Mouse (Mus musculus): Measurements from ENCODE around the gene Ndrg2. TPM values are rescaled to one million over a fixed set of nuclear protein-coding genes. Genes with fewer than 3 reads are reported as not detected.

Ndrg2 gene
- polyA plus RNA-seq, 1 experiment, result 7.2 TPM

- TF ChIP-seq POLR2A (IDR thresholded peaks at IDR 0.05; ENCODE audit: low read depth, low read length), result no peak
- no peak for TF ChIP-seq CTCF (IDR thresholded peaks at IDR 0.05; ENCODE audit: borderline replicate concordance, insufficient read depth, low read length)
- H3K27ac ChIP-seq (ENCODE audit: insufficient read depth, low read length), result no peak overlapping the region
- no peaks in the 10 kb centered on the region for H3K4me1 ChIP-seq (ENCODE audit: control insufficient read depth, insufficient read depth, low read length)
- no peak overlapping the region for H3K4me3 ChIP-seq (ENCODE audit: insufficient read depth, low read length)
Observed at GRCm38 (mm10) chr14:51896539-51897170, 17.3 kb downstream of the Ndrg2 start.

- no peaks in the 10 kb centered on the region for H3K4me1 ChIP-seq (ENCODE audit: control insufficient read depth, insufficient read depth, low read length)
- H3K27ac ChIP-seq (ENCODE audit: insufficient read depth, low read length), result no peak overlapping the region
- TF ChIP-seq POLR2A (IDR thresholded peaks at IDR 0.05; ENCODE audit: low read depth, low read length), result no peak
- no peak for TF ChIP-seq CTCF (IDR thresholded peaks at IDR 0.05; ENCODE audit: borderline replicate concordance, insufficient read depth, low read length)
- H3K4me3 ChIP-seq (ENCODE audit: insufficient read depth, low read length), result no peak overlapping the region
Observed at GRCm38 (mm10) chr14:51896019-51896418, 17.9 kb downstream of the Ndrg2 start.

- no peak overlapping the region for H3K4me3 ChIP-seq (ENCODE audit: insufficient read depth, low read length)
- no peak for TF ChIP-seq CTCF (IDR thresholded peaks at IDR 0.05; ENCODE audit: borderline replicate concordance, insufficient read depth, low read length)
- TF ChIP-seq POLR2A (IDR thresholded peaks at IDR 0.05; ENCODE audit: low read depth, low read length), result no peak
- no peak overlapping the region for H3K27ac ChIP-seq (ENCODE audit: insufficient read depth, low read length)
- no peaks in the 10 kb centered on the region for H3K4me1 ChIP-seq (ENCODE audit: control insufficient read depth, insufficient read depth, low read length)
Observed at GRCm38 (mm10) chr14:51895071-51895470, 18.9 kb downstream of the Ndrg2 start.

- Histone ChIP-seq H3K4me1 (ENCODE audit: control insufficient read depth, insufficient read depth, low read length) (no peaks in the 10 kb centered on the region), H3K27ac (ENCODE audit: insufficient read depth, low read length) (no peak overlapping the region), H3K4me3 (ENCODE audit: insufficient read depth, low read length) (no peak overlapping the region)
- TF ChIP-seq POLR2A (IDR thresholded peaks at IDR 0.05; ENCODE audit: low read depth, low read length) (no peak), CTCF (IDR thresholded peaks at IDR 0.05; ENCODE audit: borderline replicate concordance, insufficient read depth, low read length) (no peak)
Observed at GRCm38 (mm10) chr14:51893809-51894208, 20.1 kb downstream of the Ndrg2 start.

- no peak overlapping the region for H3K4me3 ChIP-seq (ENCODE audit: insufficient read depth, low read length)
- H3K27ac ChIP-seq (ENCODE audit: insufficient read depth, low read length), result no peak overlapping the region
- no peaks in the 10 kb centered on the region for H3K4me1 ChIP-seq (ENCODE audit: control insufficient read depth, insufficient read depth, low read length)
- TF ChIP-seq POLR2A (IDR thresholded peaks at IDR 0.05; ENCODE audit: low read depth, low read length) (no peak), CTCF (IDR thresholded peaks at IDR 0.05; ENCODE audit: borderline replicate concordance, insufficient read depth, low read length) (no peak)
Observed at GRCm38 (mm10) chr14:51893094-51893794, 20.7 kb downstream of the Ndrg2 start.

GRCm38 (mm10) chr14:51892191-51892939 lies 21.6 kb downstream of the Ndrg2 start, which contains the start of gene Slc39a2:
TSS of gene Slc39a2 (plus strand) at chr14:51892889.
- Histone ChIP-seq H3K4me1 (ENCODE audit: control insufficient read depth, insufficient read depth, low read length) (no peaks in the 10 kb centered on the region), H3K4me3 (ENCODE audit: insufficient read depth, low read length) (no peak within 1 kb of the TSS), H3K27ac (ENCODE audit: insufficient read depth, low read length) (no peak within 1 kb of the TSS)
- no peak for TF ChIP-seq POLR2A (IDR thresholded peaks at IDR 0.05; ENCODE audit: low read depth, low read length)
- no peak for TF ChIP-seq CTCF (IDR thresholded peaks at IDR 0.05; ENCODE audit: borderline replicate concordance, insufficient read depth, low read length)

GRCm38 (mm10) chr14:51889833-51890232 lies 24.1 kb downstream of the Ndrg2 start:
- Histone ChIP-seq H3K4me3 (ENCODE audit: insufficient read depth, low read length) (no peak overlapping the region), H3K27ac (ENCODE audit: insufficient read depth, low read length) (no peak overlapping the region), H3K4me1 (ENCODE audit: control insufficient read depth, insufficient read depth, low read length) (no peaks in the 10 kb centered on the region; the same call in 1 of the 2 replicates)
- TF ChIP-seq POLR2A (IDR thresholded peaks at IDR 0.05; ENCODE audit: low read depth, low read length) (no peak), CTCF (IDR thresholded peaks at IDR 0.05; ENCODE audit: borderline replicate concordance, insufficient read depth, low read length) (no peak)

- no peak for TF ChIP-seq POLR2A (IDR thresholded peaks at IDR 0.05; ENCODE audit: low read depth, low read length)
- TF ChIP-seq CTCF (IDR thresholded peaks at IDR 0.05; ENCODE audit: borderline replicate concordance, insufficient read depth, low read length), result no peak
- Histone ChIP-seq H3K4me3 (ENCODE audit: insufficient read depth, low read length) (no peak overlapping the region), H3K4me1 (ENCODE audit: control insufficient read depth, insufficient read depth, low read length) (no peaks in the 10 kb centered on the region; the same call in 1 of the 2 replicates), H3K27ac (ENCODE audit: insufficient read depth, low read length) (no peak overlapping the region)
Observed at GRCm38 (mm10) chr14:51886051-51886450, 27.9 kb downstream of the Ndrg2 start.

- peak within 1 kb of the TSS; percentile 39 for H3K27ac ChIP-seq (ENCODE audit: insufficient read depth, low read length)
- H3K4me1 ChIP-seq (ENCODE audit: control insufficient read depth, insufficient read depth, low read length), result no peaks in the 10 kb centered on the region; the same call in 1 of the 2 replicates
- peak within 1 kb of the TSS; percentile 85 for H3K4me3 ChIP-seq (ENCODE audit: insufficient read depth, low read length)
- TF ChIP-seq CTCF (IDR thresholded peaks at IDR 0.05; ENCODE audit: borderline replicate concordance, insufficient read depth, low read length) (no peak), POLR2A (IDR thresholded peaks at IDR 0.05; ENCODE audit: low read depth, low read length) (peak; percentile 89)
Observed at GRCm38 (mm10) chr14:51884598-51885331, 29.2 kb downstream of the Ndrg2 start, which contains the start of gene Mettl17. TSS of gene Mettl17 (plus strand) at chr14:51884842.

Measured in embryonic fibroblast, embryonic 13.5 days (primary cell).